Mouse (Mus musculus) heart, postnatal 4 days (tissue): ENCODE data around the gene Khnyn. TPM values are rescaled to one million over a fixed set of nuclear protein-coding genes. Genes with fewer than 3 reads are reported as not detected.

Experiments used
- DNase-seq: peaks from one replicate; pipeline ENCODE4 v3.0.0; 2021
- total RNA-seq, 2 experiments: library from RNA; stranded (reverse); gene quantifications; 2 replicates each; pipeline ENCODE4 v1.2.3; 2021

Khnyn gene
- total RNA-seq, 2 experiments from 2014 or later: 11.6 to 12.0 TPM

DNA sequence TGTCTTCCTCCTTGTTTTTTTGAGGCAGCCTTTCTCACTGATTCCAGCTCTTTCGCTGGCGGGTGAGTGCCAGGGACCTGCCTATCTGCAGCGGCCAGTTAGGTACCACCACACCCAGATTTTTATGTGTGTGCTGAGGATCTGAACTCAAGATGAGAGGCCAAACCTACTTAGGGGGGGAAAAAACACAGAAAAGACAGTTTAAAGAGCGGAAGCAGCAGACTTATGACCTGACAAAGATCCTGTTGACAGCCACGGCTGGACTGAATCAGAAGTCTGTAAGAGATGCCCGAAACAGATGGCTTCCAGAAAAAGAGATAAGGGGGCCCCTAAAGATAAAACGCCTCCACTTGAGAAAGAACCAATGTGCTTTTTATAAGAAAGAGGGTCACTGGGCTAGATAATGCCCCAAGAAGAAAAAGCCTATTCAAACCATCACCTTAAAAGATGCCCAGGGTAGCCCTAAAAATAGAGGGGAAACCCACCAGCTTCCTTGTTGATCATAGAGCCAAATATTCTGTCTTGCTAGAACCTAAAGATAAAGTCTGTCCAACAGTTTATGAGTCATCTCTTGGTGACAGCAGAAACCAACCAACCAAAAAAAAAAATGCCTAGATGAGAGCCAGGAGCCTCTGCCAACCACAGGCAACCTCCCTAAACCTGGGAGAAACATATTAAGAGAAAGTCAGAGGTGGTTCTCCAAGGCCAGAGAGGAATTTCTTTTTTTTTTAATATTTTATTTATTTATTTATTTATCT is 37.9 kb downstream of the Khnyn start:
- DNase-seq: no peak

DNA sequence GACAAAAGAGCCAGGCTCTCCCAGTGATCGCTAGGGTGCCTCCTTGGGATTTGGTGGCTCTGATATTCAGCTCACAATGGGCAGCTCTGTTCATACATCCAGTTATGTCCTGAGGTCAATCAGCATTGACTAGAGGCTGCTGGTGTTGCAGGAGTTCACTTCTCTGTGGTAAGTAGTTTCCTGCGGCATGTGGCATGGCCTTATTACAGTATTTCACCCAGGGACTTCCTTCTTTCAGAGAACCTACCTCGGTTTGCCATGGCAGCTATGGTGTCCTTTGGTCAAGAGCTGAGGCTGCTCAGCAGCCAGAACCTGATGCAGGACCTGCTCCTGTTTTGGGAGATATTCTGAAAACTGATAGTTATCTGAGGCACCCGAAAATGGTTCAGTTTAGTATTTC is 42.1 kb downstream of the Khnyn start:
- no peak for DNase-seq

DNA sequence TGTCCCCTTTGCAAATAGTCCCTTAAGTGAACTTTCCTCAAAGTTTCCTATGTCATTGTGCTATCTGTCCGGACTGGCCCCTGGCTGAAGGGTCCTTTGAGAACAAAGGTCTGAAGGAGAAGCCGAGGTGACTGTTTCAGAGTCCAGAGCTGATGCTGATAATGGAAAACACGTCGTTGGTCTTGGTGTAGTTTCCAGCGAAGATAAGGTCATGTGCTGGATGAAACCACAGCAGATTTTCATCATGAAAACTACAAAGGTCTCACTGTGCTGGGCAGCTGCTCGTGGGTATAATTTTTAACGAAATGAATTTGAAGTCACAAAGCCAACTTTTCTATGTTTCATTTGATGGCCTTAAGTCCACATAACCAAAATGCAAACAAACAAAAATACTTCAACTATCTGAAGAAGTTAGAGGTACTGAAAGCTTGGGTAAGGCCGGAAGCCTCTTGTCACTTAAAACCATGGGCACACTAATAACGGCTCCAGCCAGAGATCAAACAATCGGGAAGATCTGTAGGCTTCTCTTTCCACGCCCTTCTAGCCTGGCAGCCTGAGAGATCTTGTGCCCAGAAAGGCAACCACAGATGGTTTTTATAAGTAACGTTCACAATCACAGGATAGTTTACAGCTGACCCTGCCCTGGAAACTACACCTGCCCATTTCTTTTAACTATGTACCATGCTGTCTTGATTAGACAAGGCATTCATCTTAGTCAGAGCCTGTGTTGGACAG is 44.7 kb downstream of the Khnyn start:
- DNase-seq: no peak

DNA sequence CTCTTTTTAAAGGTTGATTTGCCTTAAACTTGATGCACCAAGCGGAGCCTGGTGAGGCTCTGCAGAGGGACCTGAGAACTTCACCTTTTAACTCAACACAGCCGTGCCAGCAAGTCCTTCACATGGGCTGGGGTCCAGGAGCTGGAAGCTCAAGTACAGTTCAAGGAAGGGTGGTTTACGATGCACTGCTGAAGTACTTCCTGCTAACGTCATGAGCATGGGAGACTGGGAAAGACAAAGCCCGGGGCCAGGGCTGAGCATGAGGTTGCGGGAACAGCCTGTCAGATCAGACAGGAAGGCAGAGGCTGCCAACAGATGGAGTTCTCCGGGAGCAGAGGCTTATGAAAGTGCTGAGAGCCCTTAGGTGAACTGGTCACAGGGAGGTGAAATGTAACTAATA is 48.8 kb downstream of the Khnyn start:
- DNase-seq: peak; percentile 65

DNA sequence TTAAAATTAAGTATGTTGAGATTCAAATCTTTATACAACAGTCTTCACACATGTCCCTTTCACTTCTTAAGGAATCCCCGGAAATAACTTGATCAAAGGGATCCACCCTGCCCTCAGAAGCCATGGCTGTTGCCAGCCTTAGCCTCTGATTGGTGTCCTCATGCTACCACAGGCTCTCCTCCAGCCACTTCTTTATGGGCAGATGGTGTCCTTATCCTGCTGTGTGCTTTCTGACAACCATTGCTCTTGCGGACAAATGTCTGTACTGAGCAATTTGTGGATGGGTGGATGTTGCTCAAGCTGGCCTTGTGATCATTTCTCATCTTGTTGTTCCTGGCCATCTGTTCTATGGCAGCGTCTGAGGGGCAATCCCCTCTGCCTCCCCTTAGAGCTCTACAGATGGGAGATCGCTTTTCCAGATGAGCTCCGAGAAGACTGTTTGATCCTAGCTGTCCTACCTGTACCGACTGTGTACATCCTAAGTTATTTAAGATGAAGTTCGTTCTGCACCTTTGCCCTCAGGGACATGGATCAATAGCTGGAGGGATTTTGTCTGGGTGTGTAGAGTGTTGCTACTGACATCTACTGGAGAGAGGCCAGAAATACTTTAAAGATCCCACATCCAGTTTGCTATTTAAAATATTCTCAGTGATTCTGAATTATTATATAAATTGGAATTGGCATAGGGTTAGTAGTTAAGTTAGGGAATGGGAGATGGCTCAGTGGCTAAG is 55.5 kb downstream of the Khnyn start:
- DNase-seq: no peak

DNA sequence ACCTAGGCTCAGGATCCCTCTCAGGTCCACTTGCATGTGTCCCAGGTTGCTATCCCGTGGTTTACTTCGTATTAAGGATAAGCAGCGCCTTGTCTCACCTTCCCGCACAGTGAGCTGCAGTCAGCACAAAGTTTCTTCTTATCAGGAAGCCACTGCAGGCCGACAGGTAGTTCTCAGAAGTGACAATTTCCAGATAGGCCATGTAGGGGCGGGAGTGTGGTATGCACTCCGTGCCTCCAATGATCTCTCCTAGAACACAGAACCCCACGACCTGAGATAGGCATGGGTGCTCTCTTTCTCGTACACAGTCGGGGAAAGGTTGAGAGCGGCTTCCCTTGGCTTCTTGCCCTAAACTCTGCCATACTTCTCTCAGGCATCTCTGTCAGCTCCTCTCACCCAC is 58.9 kb downstream of the Khnyn start:
- DNase-seq: no peak

DNA sequence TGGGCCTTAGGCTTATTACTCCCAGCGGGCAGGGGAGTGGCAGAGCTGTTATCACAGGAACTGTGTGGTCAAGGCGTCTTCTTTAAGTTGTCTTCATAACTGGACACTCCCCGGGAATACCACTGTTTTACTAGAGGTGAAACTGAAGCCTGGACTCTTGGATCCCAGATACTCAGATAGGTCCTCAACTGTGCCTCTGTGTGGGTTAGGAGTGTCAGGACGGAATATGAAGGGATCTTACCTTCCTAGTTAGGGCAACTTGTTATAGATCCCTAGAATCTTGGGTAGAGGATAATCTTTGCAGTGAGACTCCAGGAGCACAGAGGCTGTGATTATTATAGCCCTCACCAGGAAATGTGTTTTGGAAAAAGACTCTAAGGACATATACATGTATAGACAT is 59.8 kb downstream of the Khnyn start, which contains the start of gene Cma1:
Gene Cma1 (minus strand): TSS at position 101 of the 400 bp plus-strand sequence.
- no peak for DNase-seq

DNA sequence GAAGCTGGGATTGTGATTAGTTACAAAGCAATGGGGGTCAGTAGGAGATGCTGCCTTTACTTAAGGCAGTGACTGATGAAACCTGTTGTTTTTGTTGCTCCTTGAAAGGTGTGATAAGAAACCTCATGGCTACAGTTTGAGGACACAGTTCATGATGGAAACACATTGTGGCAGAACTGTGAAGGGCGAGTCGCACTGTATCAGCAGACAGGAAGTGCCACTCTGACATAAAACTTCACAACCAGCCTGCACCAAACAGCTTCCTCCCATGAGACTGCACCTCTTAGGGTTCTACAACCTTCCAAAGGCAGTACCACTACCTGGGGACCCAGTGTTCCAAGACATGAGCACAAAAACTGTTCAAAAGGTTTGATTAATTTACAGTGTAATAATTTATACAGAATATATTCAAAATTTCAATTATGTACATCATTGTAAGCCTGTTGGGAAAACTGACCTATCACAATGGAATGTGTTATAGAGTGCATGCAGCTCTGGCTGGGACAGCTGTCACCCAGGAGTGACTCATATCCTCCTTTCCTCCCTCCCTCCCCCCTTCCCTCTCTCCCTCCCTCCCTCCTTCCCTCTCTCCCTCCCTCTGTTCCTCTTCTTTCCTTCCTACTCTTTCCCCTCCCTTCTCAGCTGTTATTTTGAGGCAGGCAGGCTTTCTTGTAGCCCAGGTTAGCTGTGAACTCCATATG is 61.7 kb downstream of the Khnyn start:
- DNase-seq: no peak

Other genes starting within 250 kb of the Khnyn start
- gene Ipo4, start 249.0 kb upstream of the Khnyn start, total RNA-seq: 10 to 100 TPM; 64.6 to 67.1 TPM
- gene Gm49378, start 247.1 kb upstream of the Khnyn start, total RNA-seq: 1 to 10 TPM; 3.7 to 4.3 TPM
- gene Tm9sf1, start 241.1 kb upstream of the Khnyn start, total RNA-seq: 10 to 100 TPM; 60.1 to 72.3 TPM
- gene Tssk4, start 234.8 kb upstream of the Khnyn start, total RNA-seq: 1 to 10 TPM; 1.1 to 1.2 TPM
- 10 to 100 TPM; 63.2 to 66.7 TPM for gene Mdp1, start 224.4 kb upstream of the Khnyn start, total RNA-seq
- 10 to 100 TPM; 16.6 to 21.0 TPM for gene Gmpr2, start 213.0 kb upstream of the Khnyn start, total RNA-seq
- gene Nedd8, start 212.8 kb upstream of the Khnyn start, total RNA-seq: 100 to 1,000 TPM; 296 to 328 TPM
- gene Tinf2, start 203.1 kb upstream of the Khnyn start, total RNA-seq: 10 to 100 TPM; 23.4 to 25.7 TPM
- gene Tgm1, start 171.0 kb upstream of the Khnyn start, total RNA-seq: under 1 TPM; 0.20 to 0.50 TPM
- gene Rabggta, start 162.7 kb upstream of the Khnyn start, total RNA-seq: 10 to 100 TPM; 13.1 to 13.9 TPM
- 10 to 100 TPM; 46.0 to 51.4 TPM for gene Dhrs1, start 139.3 kb upstream of the Khnyn start, total RNA-seq
- gene Nop9, start 139.3 kb upstream of the Khnyn start, total RNA-seq: 10 to 100 TPM; 17.8 to 18.3 TPM
- gene Cideb, start 126.5 kb upstream of the Khnyn start, total RNA-seq: 1 to 10 TPM; 1.2 to 2.2 TPM
- gene Ltb4r2, start 123.5 kb upstream of the Khnyn start, total RNA-seq: under 1 TPM; 0.11 to 0.26 TPM
- gene Ltb4r1, start 119.0 kb upstream of the Khnyn start, total RNA-seq: under 1 TPM; 0.50 TPM
- gene Adcy4, start 100.9 kb upstream of the Khnyn start, total RNA-seq: 10 to 100 TPM; 18.9 to 22.3 TPM
- gene Ripk3, start 96.1 kb upstream of the Khnyn start, total RNA-seq: 10 to 100 TPM; 10.6 to 14.0 TPM
- gene Nfatc4, start 61.8 kb upstream of the Khnyn start, total RNA-seq: 10 to 100 TPM; 12.7 to 13.3 TPM
- gene Nynrin, start 30.9 kb upstream of the Khnyn start, total RNA-seq: 10 to 100 TPM; 36.0 to 36.3 TPM
- under 1 TPM; 0.62 to 0.65 TPM for gene Cbln3, start 555 bp upstream of the Khnyn start, total RNA-seq
- gene Sdr39u1, start 15.3 kb downstream of the Khnyn start, total RNA-seq: 10 to 100 TPM; 57.0 to 61.3 TPM
- gene Cma1, start 59.7 kb downstream of the Khnyn start, total RNA-seq: 10 to 100 TPM; 10.1 to 12.1 TPM
- under 1 TPM; 0.33 to 0.43 TPM for gene Cma2, start 66.0 kb downstream of the Khnyn start, total RNA-seq
- not detected for gene Mcpt1, start 133.0 kb downstream of the Khnyn start, total RNA-seq
- gene Mcpt9, start 145.5 kb downstream of the Khnyn start, total RNA-seq: not detected
- gene Mcpt2, start 157.1 kb downstream of the Khnyn start, total RNA-seq: under 1 TPM; 0.43 TPM
- gene Mcpt4, start 177.4 kb downstream of the Khnyn start, total RNA-seq: 1 to 10 TPM; 3.0 to 3.8 TPM
- gene Mcpt8, start 200.3 kb downstream of the Khnyn start, total RNA-seq: not detected
- gene Ctsg, start 217.6 kb downstream of the Khnyn start, total RNA-seq: not detected
- not detected for gene Gzme, start 235.7 kb downstream of the Khnyn start, total RNA-seq
- not detected for gene Gzmd, start 247.7 kb downstream of the Khnyn start, total RNA-seq